Mouse (Mus musculus): ENCODE data around the gene Dgke. TPM values are rescaled to one million over a fixed set of nuclear protein-coding genes. Genes with fewer than 3 reads are reported as not detected.

The Dgke gene
- polyA plus RNA-seq, 1 experiment, result 3.4 TPM

DNA sequence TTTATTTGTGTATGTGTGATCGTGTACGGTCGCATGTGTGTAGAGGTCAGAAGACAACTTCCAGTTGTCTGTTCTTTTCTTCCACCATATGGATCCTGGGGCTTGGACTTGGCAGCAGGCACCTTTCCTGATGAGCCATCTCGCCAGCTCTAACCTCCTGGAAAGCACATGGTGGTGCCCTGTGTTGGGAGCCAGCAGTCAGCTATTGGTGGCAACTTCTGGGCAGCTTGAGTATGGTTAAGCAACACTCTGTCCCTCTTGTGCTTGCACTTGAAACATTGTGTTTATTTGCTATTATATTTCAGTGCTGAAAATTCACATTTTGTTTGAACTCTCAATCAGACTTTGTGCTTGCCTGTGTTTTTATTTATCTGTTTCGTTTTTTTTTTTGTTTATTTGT, 77.7 kb downstream of the Dgke start:
- no peak for TF ChIP-seq POLR2A (IDR thresholded peaks at IDR 0.05; ENCODE audit: borderline replicate concordance, low read depth, low read length)
- no peak for TF ChIP-seq CTCF (IDR thresholded peaks at IDR 0.05; ENCODE audit: low read depth, low read length)
- Histone ChIP-seq H3K27ac (ENCODE audit: insufficient read depth, low read depth, low read length) (no peak overlapping the region), H3K4me1 (ENCODE audit: control insufficient read depth, insufficient read depth, low read length) (peaks cover 11% of the 10 kb centered on the region), H3K4me3 (ENCODE audit: insufficient read depth, low read length) (no peak overlapping the region)

DNA sequence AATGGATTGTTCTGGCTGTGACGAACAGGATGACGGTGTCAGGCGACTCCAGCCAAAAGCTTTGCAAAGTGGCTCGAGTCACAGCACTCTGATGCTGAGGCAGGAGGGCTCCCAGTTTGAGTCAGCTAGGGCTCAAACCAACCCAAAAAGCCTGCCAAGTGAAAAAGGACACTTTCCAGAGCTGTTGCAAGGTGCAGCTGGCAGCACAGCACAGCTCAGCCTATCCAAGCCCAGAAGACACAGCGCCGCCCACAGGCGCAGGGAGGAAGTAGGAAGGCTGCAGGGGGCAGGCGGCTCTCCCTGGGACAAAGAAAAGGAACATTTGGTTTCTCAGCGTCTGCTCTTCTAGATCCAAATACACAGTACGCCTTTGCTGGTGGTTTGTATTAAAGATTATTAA, 80.0 kb downstream of the Dgke start:
- peaks cover 10% of the 10 kb centered on the region for H3K4me1 ChIP-seq (ENCODE audit: control insufficient read depth, insufficient read depth, low read length)
- H3K4me3 ChIP-seq (ENCODE audit: insufficient read depth, low read length), result no peak overlapping the region
- no peak for TF ChIP-seq POLR2A (IDR thresholded peaks at IDR 0.05; ENCODE audit: borderline replicate concordance, low read depth, low read length)
- TF ChIP-seq CTCF (IDR thresholded peaks at IDR 0.05; ENCODE audit: low read depth, low read length), result no peak
- no peak overlapping the region for H3K27ac ChIP-seq (ENCODE audit: insufficient read depth, low read depth, low read length)

Other genes with a start within 250 kb of the Dgke start
- gene Akap1, start 202.3 kb downstream of the Dgke start, polyA plus RNA-seq (2012; ENCODE audit: insufficient read depth, insufficient read length, missing spikeins), result 5.6 and 6.9 TPM in 2 replicates
- gene Scpep1, start 111.4 kb downstream of the Dgke start, polyA plus RNA-seq (2012; ENCODE audit: insufficient read depth, insufficient read length, missing spikeins), result 259 and 279 TPM in 2 replicates
- gene Elobl, start 99.9 kb downstream of the Dgke start, polyA plus RNA-seq (2012; ENCODE audit: insufficient read depth, insufficient read length, missing spikeins), result not detected in 2 replicates
- gene Coil, start 96.6 kb downstream of the Dgke start, polyA plus RNA-seq (2012; ENCODE audit: insufficient read depth, insufficient read length, missing spikeins), result 6.0 and 7.2 TPM in 2 replicates
- 85.2 and 95.7 TPM in 2 replicates for gene Trim25, start 67.5 kb downstream of the Dgke start, polyA plus RNA-seq (2012; ENCODE audit: insufficient read depth, insufficient read length, missing spikeins)
- gene Gm525, start 7.0 kb upstream of the Dgke start, polyA plus RNA-seq (2012; ENCODE audit: insufficient read depth, insufficient read length, missing spikeins), result not detected in 2 replicates
- gene Nog, start 235.5 kb upstream of the Dgke start, polyA plus RNA-seq (2012; ENCODE audit: insufficient read depth, insufficient read length, missing spikeins), result not detected in 2 replicates

Measured in bone marrow macrophage, adult 2 months (primary cell).